Mouse (Mus musculus) urinary bladder, postnatal 25 days (tissue): ENCODE data around the gene Smim13.
"Not testable (repeated sequence)": the region's sequence is repeated elsewhere in the genome, so short reads cannot be mapped to it uniquely, and the experiment has no call there.

ENCODE experiments used
- DNase-seq: peaks from one replicate; pipeline ENCODE4 v3.0.0; 2022; ENCODE audit warnings: low spot score

The Smim13 gene

GRCm38 (mm10) chr13:41238035-41238804 is 11.4 kb upstream of the Smim13 start:
- no peak for DNase-seq

DNA sequence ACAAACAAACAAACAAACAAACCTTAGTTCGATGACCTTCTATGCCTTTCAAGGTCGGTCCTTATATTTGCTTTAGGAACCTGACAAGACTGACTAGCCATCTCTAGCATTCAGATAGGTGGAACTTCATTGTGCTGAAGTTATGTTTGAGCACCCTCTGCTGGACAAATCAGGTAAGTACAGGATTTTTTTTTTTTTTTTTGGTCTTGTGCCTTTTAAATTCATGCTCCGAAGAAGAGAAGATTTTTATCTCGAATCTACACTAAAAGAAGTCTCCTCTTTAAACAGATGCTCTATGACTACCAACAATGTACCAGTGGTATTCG is 10.9 kb upstream of the Smim13 start:
- no peak for DNase-seq

GRCm38 (mm10) chr13:41241557-41241956 is 8.1 kb upstream of the Smim13 start:
- DNase-seq = no peak

- DNase-seq = no peak
Measured at GRCm38 (mm10) chr13:41244306-41244830, 5.3 kb upstream of the Smim13 start.

GRCm38 (mm10) chr13:41248751-41249520 is 708 bp upstream of the Smim13 start:
- no peak for DNase-seq

DNA sequence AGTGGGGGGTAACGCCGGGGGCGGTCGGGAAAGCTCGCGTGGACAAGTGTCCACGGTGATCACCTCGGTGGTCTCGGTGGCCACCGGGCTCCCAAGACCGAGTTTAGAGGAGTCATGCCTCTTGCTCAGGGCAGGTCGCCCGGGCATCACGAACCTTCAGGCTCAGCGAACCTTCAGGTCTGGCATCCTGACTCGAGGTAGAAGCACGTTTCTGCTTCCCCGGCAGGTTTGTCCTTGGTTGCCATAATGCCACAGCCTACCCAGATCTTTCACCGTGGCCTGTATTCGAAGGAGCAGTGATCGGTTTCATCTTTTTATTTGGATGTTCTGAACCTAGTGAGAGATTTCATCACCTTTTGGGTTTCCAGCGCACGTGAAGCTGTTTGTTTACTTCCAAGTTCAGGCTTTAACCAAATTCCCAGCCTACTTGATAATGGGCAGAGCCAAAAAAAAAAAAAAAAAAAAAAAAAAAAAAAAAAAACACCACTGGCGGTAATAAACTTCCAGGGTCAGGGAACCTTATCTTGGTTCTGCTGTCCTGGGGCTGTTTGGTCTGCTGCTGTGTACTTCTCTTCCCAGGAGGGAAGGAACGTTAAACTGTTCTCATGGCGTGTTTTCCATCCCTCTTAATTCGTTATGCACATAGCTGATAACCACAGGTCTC is 806 bp downstream of the Smim13 start:
- no peak for DNase-seq

- DNase-seq = not testable (repeated sequence)
Measured at GRCm38 (mm10) chr13:41251232-41251631, 1.6 kb downstream of the Smim13 start.

GRCm38 (mm10) chr13:41251667-41252066 is 2.0 kb downstream of the Smim13 start:
- DNase-seq = no peak

DNA sequence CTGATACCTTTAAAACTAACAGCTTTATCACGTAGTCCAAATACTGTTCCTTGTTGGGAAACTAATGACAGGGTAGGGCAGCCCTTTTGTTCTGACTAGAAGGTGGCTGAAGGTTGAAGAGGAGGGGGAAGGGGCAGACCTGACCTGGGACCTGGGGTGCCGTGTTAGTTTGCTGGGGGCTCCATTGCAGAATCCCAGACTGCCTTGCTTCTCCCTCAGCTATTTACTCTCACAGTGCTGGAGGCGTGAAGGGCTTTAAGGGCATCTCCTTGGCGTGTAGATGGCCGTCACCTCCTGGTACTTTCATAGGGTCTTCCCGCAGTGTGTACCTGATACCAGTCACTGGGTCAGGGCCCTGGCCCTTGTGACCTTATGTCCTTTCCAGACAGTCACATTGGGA is 2.5 kb downstream of the Smim13 start:
- no peak for DNase-seq

DNA sequence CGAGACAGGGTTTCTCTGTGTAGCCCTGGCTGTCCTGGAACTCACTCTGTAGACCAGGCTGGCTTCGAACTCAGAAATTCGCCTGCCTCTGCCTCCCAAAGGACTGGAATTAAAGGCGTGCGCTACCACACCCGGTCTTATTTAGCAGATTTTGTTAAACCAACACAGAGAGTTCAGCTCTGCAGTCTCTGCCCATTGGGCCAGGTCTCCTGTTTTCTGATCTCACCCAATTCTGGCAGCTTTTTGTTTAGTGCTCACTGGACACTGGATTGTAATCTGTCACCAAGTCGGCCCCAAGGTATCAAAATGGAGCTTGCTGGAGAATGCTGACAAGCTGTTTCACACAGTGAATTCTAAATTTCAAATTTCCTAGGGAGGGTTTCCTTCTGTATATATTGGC is 3.1 kb downstream of the Smim13 start:
- no peak for DNase-seq

DNA sequence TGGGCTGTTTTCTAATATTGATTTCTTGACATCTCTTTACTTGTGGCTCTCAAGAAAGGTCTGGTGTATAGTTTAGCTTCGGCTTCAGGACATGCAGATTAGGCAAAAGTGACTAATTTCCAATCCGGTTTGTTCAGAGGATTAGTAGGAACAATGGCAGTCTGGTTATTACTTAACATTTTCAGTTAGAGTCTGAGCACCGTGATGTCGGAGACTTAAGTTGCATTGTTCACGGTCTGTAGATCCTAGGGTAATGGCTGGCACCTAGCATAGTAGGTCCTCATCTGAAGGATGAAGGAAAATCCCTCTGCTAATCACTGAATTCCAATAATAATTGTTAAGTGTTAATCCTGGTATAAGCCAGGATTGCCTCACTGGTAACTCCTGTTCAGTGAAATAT is 6.5 kb downstream of the Smim13 start:
- no peak for DNase-seq

DNA sequence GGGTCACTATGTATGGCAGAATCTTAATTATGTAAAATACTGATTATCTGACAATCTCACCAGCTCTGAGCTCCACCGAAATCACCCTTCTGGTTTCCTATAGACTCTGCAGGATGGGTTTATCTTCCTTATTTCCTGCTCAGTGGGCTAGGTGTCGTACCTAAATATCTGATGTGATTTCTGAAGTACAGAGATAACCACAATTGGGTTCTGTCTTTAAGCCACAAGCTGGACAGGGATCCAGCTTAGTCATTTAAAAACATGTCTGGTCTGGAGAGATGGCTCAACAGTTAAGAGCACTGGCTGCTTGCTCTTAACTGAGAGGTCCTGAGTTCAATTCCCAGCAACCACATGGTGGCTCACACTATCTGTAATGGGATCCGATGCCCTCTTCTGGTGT is 7.3 kb downstream of the Smim13 start:
- no peak for DNase-seq

- no peak for DNase-seq
Measured at GRCm38 (mm10) chr13:41257851-41258250, 8.2 kb downstream of the Smim13 start.

DNA sequence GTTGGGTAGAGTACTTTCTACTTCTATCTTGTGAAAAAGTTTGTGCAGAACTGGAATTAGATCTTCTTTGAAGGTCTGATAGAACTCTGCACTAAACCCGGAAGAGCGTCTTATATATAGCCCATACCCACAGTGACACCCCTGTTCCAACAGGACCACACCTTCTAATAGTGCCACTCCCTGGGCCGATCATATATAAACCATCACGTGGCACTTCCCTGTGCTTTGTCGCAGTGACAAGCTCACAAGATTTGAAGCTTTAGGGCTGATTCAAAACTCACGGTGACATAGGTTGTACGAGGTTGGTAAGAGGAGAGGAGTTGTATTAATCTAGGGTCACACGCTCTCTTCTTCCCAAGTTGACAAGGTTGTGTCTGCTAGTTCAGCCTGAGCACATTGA is 12.0 kb downstream of the Smim13 start:
- DNase-seq = not testable (repeated sequence)

DNA sequence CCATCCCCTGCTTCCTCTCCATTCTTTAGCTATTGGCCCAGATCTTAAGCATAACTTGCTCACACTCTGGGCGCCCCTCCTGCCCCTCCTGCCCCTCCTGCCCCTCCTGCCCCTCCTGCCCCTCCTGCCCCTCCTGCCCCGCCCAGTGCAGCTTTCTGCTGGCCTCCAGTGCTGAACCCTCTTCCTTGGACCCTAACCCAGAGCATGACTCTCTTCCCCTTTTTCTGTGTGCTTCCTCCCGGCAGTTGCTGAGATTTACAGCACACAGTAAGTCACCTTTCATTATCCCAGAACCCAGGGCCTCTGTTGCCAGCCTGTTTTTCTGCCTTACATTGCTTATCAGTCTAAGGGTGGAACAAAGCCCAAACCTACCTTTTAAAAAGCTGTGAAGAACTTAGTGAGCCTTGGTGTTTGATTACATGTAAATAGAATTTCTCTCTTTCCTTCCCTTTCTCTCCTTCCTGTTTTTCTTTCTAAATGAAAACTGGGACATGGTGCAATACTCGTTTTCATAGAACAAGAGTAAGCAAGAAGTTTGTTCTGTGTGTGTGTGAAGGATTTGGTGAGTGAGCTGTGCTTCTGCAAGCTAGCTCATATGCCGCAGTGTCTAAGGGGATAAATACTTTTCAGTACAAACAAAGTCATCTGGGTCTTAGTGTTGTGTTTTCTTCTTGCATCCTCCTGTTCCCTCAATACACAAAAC is 13.8 kb downstream of the Smim13 start:
- no peak for DNase-seq

DNA sequence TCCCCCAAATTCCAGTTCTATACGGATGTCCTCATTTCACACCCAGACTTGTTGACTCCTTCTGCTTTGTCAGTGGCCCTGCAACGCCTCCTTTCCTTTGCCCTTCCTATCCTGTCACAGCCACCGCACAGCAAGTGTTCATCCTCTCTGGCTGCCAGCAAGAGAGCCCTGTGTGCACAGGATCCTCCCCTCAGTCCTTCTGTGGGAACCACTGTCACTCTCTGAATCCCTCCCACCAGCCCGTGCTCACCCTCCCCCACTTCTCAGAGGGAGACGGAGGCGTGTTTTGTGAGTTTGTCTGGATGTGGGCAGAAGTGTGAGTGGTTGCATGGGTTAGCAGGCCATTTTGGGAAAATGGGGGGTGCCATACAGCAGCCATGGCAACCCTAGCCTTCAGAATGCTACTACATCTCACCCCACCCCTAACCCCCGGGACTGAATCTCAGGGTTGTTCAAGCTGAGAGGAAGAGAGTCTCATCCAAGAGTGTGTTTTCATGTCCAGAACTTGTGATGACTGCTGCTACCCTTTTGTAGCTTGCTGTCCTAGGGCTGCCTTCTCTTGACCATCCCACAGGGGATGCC is 18.3 kb downstream of the Smim13 start:
- no peak for DNase-seq

GRCm38 (mm10) chr13:41273927-41274650 is 24.4 kb downstream of the Smim13 start, which contains the start of gene Gm17364:
TSS of gene Gm17364 (minus strand) at chr13:41273977.
- no peak for DNase-seq

GRCm38 (mm10) chr13:41280696-41281095 is 31.1 kb downstream of the Smim13 start:
- DNase-seq = no peak

DNA sequence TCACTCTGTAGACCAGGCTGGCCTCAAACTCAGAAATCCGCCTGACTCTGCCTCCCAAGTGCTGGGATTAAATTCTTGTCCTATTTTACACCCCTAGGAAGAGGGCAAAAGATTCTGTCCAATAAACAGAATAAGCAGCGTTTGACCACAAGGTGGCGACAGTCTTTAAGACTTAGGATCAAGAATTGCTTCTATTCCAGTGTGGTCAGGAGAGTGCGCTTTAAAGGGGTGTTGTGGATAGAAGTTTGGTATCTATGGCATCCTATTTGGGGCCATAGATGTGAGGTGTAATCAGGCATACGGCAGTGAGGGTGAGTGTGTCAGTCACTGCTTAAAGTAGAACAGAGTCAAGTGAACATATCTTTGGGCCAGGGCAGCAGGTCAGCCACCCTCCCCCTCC is 33.6 kb downstream of the Smim13 start:
- DNase-seq = peak; percentile 68

- no peak for DNase-seq
Measured at GRCm38 (mm10) chr13:41285448-41285847, 35.8 kb downstream of the Smim13 start.

DNA sequence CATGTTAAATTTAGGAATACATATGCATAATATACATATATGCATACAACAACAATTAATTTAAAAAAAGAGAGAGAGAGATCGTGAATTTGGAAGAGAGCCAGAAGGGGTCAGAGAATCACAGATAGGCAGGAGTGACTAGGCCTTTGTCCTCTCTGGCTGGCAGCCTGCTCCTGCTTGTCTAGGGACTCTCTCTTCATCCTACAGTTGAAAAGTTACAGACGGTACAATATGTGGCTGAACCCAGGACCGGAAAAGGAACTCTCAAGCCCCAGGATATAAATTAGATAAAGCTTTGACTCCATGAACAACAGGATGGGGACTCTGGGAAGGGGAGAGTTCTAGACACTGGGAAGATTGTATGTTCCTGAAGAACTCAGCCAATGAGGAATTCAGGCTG is 36.6 kb downstream of the Smim13 start:
- no peak for DNase-seq
